Mouse (Mus musculus) MN1 (cell line): ENCODE data around the gene Celf6.

Source experiments
- DNase-seq: peaks from one replicate; pipeline ENCODE4 v3.0.0-alpha.2; 2016; ENCODE audit warnings: low spot score

The Celf6 gene

DNA sequence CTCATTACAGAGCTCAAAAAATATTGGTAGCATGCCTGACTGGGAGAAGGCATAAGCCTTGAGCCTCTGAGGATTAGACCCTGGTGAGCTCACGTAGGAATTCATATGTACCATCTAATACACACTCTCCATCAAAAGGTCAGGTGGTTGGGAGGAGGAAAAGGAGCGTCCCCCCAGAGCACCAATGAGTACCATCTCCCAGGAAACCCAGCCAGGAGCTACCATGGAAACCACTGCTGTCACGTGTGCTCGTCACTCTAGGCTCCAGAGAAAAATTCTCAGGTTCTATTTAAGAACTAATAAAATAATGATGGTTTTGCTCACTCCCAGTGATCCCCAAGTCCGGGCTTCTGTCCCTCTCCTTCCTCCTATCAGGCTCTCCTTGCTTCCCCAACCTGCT, 10.5 kb downstream of the Celf6 start:
- no peak for DNase-seq

GRCm38 (mm10) chr9:59588710-59589671, 11.3 kb downstream of the Celf6 start:
- DNase-seq, result no peak

GRCm38 (mm10) chr9:59589703-59590439, 12.2 kb downstream of the Celf6 start:
- no peak for DNase-seq

- no peak for DNase-seq
Measured at GRCm38 (mm10) chr9:59601661-59602060, 23.9 kb downstream of the Celf6 start.

- no peak for DNase-seq
Measured at GRCm38 (mm10) chr9:59605967-59606366, 28.2 kb downstream of the Celf6 start.

- no peak for DNase-seq
Measured at GRCm38 (mm10) chr9:59610950-59611349, 33.2 kb downstream of the Celf6 start.

GRCm38 (mm10) chr9:59615797-59616196, 38.1 kb downstream of the Celf6 start:
- DNase-seq, result no peak

- DNase-seq, result peak; percentile 99
Measured at GRCm38 (mm10) chr9:59616622-59617306, 39.0 kb downstream of the Celf6 start, which contains the start of gene Parp6. Gene Parp6 (plus strand): TSS chr9:59617284.

DNA sequence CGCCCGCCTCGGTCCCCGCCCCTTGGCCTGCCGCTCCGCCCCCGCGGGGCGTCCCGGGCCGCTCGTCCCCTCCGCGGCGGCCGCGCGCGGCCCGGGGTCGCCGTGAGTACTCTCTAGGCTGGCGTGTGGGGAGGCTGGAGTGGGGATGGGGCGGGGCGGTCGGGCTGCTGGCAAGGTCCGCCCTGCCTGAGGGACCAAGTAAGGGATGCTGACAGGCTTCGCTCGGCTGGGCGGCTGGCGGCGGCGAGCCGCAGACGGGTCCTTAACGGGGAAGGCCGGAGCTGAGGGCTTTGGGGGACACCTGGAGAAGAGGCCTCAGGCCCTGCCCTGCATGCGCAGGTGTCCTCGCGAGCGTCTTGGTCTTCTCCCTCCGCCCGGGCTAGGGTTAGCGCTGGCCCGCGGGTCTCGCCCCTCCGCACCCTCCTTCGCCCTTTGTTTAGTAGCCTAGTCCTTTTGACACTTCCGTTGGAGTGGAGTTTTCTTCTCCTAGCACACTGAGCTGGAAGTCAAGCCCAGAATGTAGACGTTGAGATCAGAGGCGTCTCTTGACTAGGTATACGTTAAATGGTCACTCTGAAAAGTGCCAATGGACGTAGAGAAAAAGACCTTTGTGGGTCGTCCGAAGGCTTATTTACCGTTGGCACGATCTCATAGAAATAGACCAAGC, 39.7 kb downstream of the Celf6 start:
- no peak for DNase-seq

DNA sequence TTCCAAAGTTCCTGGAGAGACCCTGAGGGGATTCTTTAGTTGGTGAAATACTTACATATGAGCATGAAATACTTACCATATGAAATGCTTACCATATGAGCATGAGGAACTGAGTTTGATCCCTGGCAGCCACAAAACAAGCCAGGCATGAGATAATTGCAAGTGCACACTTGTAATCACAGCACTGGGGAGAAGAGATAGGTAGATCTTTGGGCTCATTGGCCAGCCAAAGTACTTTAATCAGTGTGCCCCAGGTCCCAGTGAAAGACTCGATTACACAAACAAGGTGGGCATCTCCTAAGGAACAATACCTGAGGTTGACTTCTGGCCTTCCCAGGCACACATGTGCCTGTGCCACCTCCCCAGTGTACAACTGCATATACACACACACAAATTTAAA, 60.7 kb downstream of the Celf6 start:
- DNase-seq, result no peak

- no peak for DNase-seq
Measured at GRCm38 (mm10) chr9:59639936-59640335, 62.2 kb downstream of the Celf6 start.

DNA sequence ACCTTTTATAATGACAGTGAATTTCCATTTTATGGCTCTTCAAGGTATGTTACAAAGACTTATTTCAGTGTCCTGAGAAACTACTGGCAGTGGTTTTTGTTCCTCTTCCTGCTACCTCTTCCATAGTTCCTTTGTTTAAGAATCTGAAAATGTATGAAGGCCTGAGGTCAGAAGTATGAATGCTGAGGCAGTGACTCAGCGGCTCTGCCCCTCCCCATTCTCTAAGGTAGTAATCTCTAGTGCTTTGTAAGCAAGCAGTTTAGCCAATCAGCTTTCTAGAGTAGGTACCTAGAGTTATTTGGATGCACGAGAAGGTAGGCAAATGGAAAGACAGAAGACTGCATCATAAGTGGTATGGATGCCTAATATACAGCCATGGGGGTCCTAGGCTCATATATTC, 63.6 kb downstream of the Celf6 start:
- DNase-seq, result no peak

- no peak for DNase-seq
Measured at GRCm38 (mm10) chr9:59649911-59650310, 72.2 kb downstream of the Celf6 start.

DNA sequence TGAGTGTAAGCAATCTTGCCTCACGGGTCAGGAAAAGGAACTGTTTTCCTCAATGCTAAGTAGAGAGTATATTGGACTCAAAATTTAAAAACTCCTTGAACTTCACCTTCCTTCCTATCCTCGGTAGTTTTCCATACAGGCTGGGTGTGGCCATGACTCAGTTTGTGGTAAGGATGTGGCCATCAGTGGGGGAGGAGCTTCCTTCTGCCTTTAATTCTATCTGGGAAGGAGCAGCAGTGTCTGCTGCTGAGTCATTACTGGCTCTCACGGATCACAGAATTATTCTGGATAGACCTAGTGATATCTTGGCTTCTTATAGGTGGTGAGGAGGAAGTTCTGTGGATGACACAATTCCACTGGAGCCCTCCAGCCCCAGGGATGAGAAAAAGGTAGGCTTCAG, 75.7 kb downstream of the Celf6 start:
- peak; percentile 74 for DNase-seq

- DNase-seq, result no peak
Measured at GRCm38 (mm10) chr9:59654450-59654983, 76.8 kb downstream of the Celf6 start.

DNA sequence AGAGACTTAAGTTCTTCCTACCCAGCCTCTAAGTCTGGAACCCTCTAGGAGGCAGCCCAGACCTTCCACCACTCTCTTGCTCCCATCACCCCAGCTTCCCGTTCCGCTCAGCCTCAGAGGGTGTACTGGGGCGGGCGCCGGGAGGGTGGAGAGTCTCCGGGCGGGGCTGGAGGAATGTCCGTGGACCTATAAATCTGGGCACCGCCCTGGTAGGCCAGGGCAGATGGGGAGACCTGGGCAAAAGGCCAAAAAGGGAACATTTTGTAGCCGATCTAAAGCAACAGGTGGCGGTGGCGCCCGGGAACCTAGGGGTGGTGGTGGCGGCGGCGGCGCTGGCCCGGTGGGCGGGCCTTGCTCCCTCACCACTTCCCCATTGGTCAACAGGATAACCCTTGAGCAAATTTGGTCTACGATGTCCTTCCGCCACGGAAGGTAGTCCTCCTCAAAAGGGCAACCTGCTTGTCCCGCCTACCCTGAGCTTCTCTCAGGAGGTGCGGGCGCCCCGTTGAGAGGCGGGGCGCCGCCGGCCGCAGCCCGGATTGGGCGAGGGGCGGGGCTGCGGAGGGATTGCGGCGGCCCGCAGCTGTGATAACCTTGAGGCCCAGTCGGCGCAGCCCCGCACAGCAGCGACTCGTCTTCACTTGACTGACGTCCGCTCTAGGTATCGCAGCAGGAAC, 78.4 kb downstream of the Celf6 start, which contains the start of gene Pkm:
Gene Pkm (plus strand): TSS at position 411 of the 677 bp plus-strand sequence.
- DNase-seq, result peak; percentile 99
